Mouse (Mus musculus) kidney, adult 2 months (tissue): ENCODE measurements at regions not wholly inside any gene's neighbourhood (a gene's known extent, or its start where the extent isn't known, plus 50 kb on each side); places are given as distances from the start of the nearest gene placed in this dataset.

ENCODE experiments used
- DNase-seq: peaks from one replicate; pipeline ENCODE4 v3.0.0; 2021
- H3K27ac ChIP-seq: fragments of 200-500 bp; 2 replicates; pipeline ENCODE4 v1.5.1; 2012; ENCODE audit warnings: low read depth, low read length, control low read depth, inconsistent platforms; ENCODE audit not compliant: insufficient read depth
- H3K27me3 ChIP-seq: fragments of 200-500 bp; replicated peaks from 2 replicates; pipeline ENCODE4 v1.6.1; 2012; ENCODE audit warnings: mild to moderate bottlenecking, moderate library complexity, low read length, inconsistent platforms; ENCODE audit not compliant: control insufficient read depth, insufficient read depth
- H3K36me3 ChIP-seq: fragments of 200-500 bp; 2 replicates; pipeline ENCODE4 v1.6.1; 2012; ENCODE audit warnings: mild to moderate bottlenecking, moderate library complexity, low read length, inconsistent platforms; ENCODE audit not compliant: control insufficient read depth, insufficient read depth
- H3K4me1 ChIP-seq: fragments of 200-500 bp; 2 replicates; pipeline ENCODE4 v1.6.1; 2011; ENCODE audit warnings: low read length; ENCODE audit not compliant: control insufficient read depth, insufficient read depth
- H3K4me3 ChIP-seq: fragments of 200-500 bp; 2 replicates; pipeline ENCODE4 v1.5.1; 2011; ENCODE audit warnings: mild to moderate bottlenecking, low read depth, low read length, control low read depth; ENCODE audit not compliant: insufficient read depth
- CTCF ChIP-seq: fragments of 200-500 bp; conservative IDR thresholded peaks from 2 replicates; pipeline ENCODE4 v1.5.1; 2011; ENCODE audit warnings: low read depth, mild to moderate bottlenecking, control low read depth, low read length, moderate library complexity, mixed read lengths; ENCODE audit not compliant: insufficient read depth, insufficient read length
- POLR2A ChIP-seq: fragments of 200-500 bp; IDR thresholded peaks from one replicate; pipeline ENCODE4 v1.6.1; 2011; ENCODE audit warnings: low read depth, low read length, control low read depth
- WGBS: fragments of 180-500 bp; shearing (Covaris S2); methylation state at CpG from one replicate; pipeline ENCODE4 v1.1.7; 2018; 5-methylcytosine and 5-hydroxymethylcytosine counted together

- 64% methylated on average over 4 of the region's 4 CpGs for WGBS
- H3K4me3 ChIP-seq: no peak overlapping the region
- H3K27ac ChIP-seq: no peak overlapping the region
- no peaks in the 10 kb centered on the region for H3K27me3 ChIP-seq
- DNase-seq: no peak
- no peaks in the 10 kb centered on the region for H3K36me3 ChIP-seq
- TF ChIP-seq CTCF (no peak), POLR2A (no peak)
- no peaks in the 10 kb centered on the region for H3K4me1 ChIP-seq
Measured at GRCm38 (mm10) chr9:99778871-99779270, 61.8 kb upstream of the Cldn18 start.

DNA sequence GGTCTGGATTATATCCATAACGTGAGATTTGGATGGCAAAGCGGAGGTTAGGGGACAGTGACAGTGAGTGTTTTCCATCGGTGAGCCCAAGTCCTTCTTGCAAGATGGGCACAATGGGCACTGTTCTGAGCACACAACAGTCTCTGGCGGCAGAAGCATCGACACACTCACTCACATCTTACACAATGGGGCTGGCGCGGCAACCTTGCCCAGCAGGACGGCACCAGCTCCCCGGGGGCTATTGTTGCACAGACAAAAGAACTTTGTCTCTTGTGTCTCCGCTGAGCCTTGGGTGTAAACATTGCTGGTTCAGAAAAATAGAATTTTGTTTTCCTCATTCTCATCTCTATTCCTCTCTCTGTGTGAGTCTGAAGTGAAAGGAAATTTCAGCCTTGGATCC lies 53.6 kb upstream of the Cldn18 start:
- Histone ChIP-seq H3K4me3 (no peak overlapping the region), H3K27ac (no peak overlapping the region), H3K27me3 (no peaks in the 10 kb centered on the region), H3K36me3 (no peaks in the 10 kb centered on the region), H3K4me1 (no peaks in the 10 kb centered on the region)
- WGBS: 37% methylated on average over 10 of the region's 10 CpGs
- no peak for DNase-seq
- TF ChIP-seq CTCF: no peak
- TF ChIP-seq POLR2A: no peak
